In genomic region chr1:55082106-55082505, GRCm38 (mm10) we compare ENCODE assay signal across 13 mouse cellular contexts. TPM values are rescaled to one million over a fixed set of nuclear protein-coding genes. Genes with fewer than 3 reads are reported as not detected.
A peak's percentile ranks its signal among the peaks of the same experiment; 100 is the strongest.
DNase-seq lines count a peak whose midpoint lies in the region; ATAC-seq and TF ChIP-seq lines count a peak whose summit lies in the region.
"Had no signal": no experiment of that assay in that cellular context is flagged by ENCODE, and none has a peak within 500 bp of the region (broad histone marks: within the 10 kb centered on the region; RNA-seq: fewer than 3 reads in every experiment).

No protein-coding gene starts in this region.

- peak; percentile 21; the same call in 1 of the 2 replicates for TF ChIP-seq CTCF in heart, postnatal 0 days (IDR thresholded peaks at IDR 0.05; ENCODE audit: low read depth)

- WGBS in heart, postnatal 0 days, result 78% methylated on average over 1 of the region's 1 CpGs
- 86% methylated on average over 1 of the region's 1 CpGs for WGBS in midbrain, embryonic 14.5 days
- WGBS in midbrain, embryonic 10.5 days, result 75% methylated on average over 1 of the region's 1 CpGs

- H3K9me3 ChIP-seq in heart, postnatal 0 days (replicated peaks; ENCODE audit: control insufficient read depth, low read length), result no peaks in the 10 kb centered on the region
- H3K9me3 ChIP-seq in midbrain, embryonic 14.5 days (ENCODE audit: control insufficient read depth, low read length), result no peaks in the 10 kb centered on the region
- peaks cover 4% of the 10 kb centered on the region; the same call in 1 of the 2 replicates for H3K9me3 ChIP-seq in midbrain, embryonic 10.5 days (replicated peaks)

- H3K9ac ChIP-seq in heart, postnatal 0 days (replicated peaks; ENCODE audit: low read depth, low read length), result no peak overlapping the region
- no peak overlapping the region for H3K9ac ChIP-seq in midbrain, embryonic 14.5 days (replicated peaks; ENCODE audit: low read length)
- H3K9ac ChIP-seq: heart, embryonic 13.5 days had no signal

- no peak overlapping the region for H3K4me2 ChIP-seq in heart, postnatal 0 days (ENCODE audit: low read depth, low read length)
- no peak overlapping the region for H3K4me2 ChIP-seq in midbrain, embryonic 14.5 days (ENCODE audit: low read length)
- H3K4me2 ChIP-seq: heart, embryonic 13.5 days had no signal

- peaks cover 74% of the 10 kb centered on the region for H3K36me3 ChIP-seq in heart, postnatal 0 days (replicated peaks; ENCODE audit: control insufficient read depth, insufficient read depth, low read length)
- H3K36me3 ChIP-seq in midbrain, embryonic 14.5 days (ENCODE audit: control insufficient read depth, insufficient read depth, low read length), result peaks cover 81% of the 10 kb centered on the region
- H3K36me3 ChIP-seq in midbrain, embryonic 10.5 days, result peaks cover 89% of the 10 kb centered on the region
- H3K36me3 ChIP-seq in splenic B cell, adult 2 months (ENCODE audit: control insufficient read depth, insufficient read depth, low read length, poor library complexity, severe bottlenecking), result peaks cover 24% of the 10 kb centered on the region

- intact Hi-C loops in heart, postnatal 25 days (cut with DNase I), result no loop called here

- no peak for ATAC-seq in heart, postnatal 0 days (ENCODE audit: insufficient read depth, low read depth)
- ATAC-seq in midbrain, embryonic 14.5 days (ENCODE audit: low FRiP score, low TSS enrichment), result no peak
- ATAC-seq: hindbrain, postnatal 0 days had no signal

- no peak overlapping the region for H3K27ac ChIP-seq in heart, postnatal 0 days (ENCODE audit: low read depth)
- H3K27ac ChIP-seq in midbrain, embryonic 14.5 days (replicated peaks; ENCODE audit: low read depth, low read length), result no peak overlapping the region
- H3K27ac ChIP-seq in midbrain, embryonic 10.5 days (replicated peaks), result no peak overlapping the region
- H3K27ac ChIP-seq: heart, embryonic 13.5 days; hindbrain, postnatal 0 days had no signal

- H3K27me3 ChIP-seq in heart, postnatal 0 days (ENCODE audit: control insufficient read depth, insufficient read depth, low read length), result no peaks in the 10 kb centered on the region
- no peaks in the 10 kb centered on the region for H3K27me3 ChIP-seq in midbrain, embryonic 14.5 days (ENCODE audit: control insufficient read depth, insufficient read depth, low read length)
- no peaks in the 10 kb centered on the region for H3K27me3 ChIP-seq in midbrain, embryonic 10.5 days (ENCODE audit: low read depth, poor library complexity, severe bottlenecking)
- no peaks in the 10 kb centered on the region for H3K27me3 ChIP-seq in splenic B cell, adult 2 months (ENCODE audit: control insufficient read depth, insufficient read depth, low read length, poor library complexity, severe bottlenecking)
- H3K27me3 ChIP-seq: heart, embryonic 13.5 days had no signal

- no peak for TF ChIP-seq EP300 in heart, postnatal 0 days (IDR thresholded peaks at IDR 0.05; ENCODE audit: low read depth)

- H3K4me1 ChIP-seq in heart, postnatal 0 days (ENCODE audit: control insufficient read depth, insufficient read depth), result peaks cover 19% of the 10 kb centered on the region
- H3K4me1 ChIP-seq in midbrain, embryonic 14.5 days (ENCODE audit: control insufficient read depth, insufficient read depth, low read length), result peaks cover 16% of the 10 kb centered on the region
- H3K4me1 ChIP-seq in midbrain, embryonic 10.5 days, result peaks cover 33% of the 10 kb centered on the region

- no peak overlapping the region for H3K4me3 ChIP-seq in heart, postnatal 0 days (ENCODE audit: low read depth, low read length)
- H3K4me3 ChIP-seq in midbrain, embryonic 14.5 days (replicated peaks; ENCODE audit: low read depth, low read length), result no peak overlapping the region
- H3K4me3 ChIP-seq in midbrain, embryonic 10.5 days, result no peak overlapping the region
- H3K4me3 ChIP-seq: erythroblast, embryonic 14.5 days; heart, embryonic 13.5 days had no signal

- DNase-seq in heart, postnatal 0 days (ENCODE audit: low spot score), result no peak
- no peak for DNase-seq in heart, postnatal 25 days (ENCODE audit: low spot score)
- peak; percentile 6 for DNase-seq in midbrain, embryonic 14.5 days
- DNase-seq in midbrain, embryonic 10.5 days (ENCODE audit: low spot score), result no peak
- DNase-seq in NIH3T3 (ENCODE audit: low read depth), result peak; percentile 51
- peak; percentile 57 for DNase-seq in splenic B cell, adult 2 months (ENCODE audit: low read depth, low spot score)
- DNase-seq in lung, postnatal 36 days, result no peak
- DNase-seq in urinary bladder, adult 2 months (ENCODE audit: low spot score), result no peak
- DNase-seq: kidney, postnatal 36 days; lung, adult 18-20 months had no signal

RNA-seq across cellular contexts. Expression of gene Hspe1, which starts 5.8 kb away (rescaled TPM):
- 89.3 and 108 TPM in 2 replicates for total RNA-seq in heart, postnatal 0 days (2014; rRNA removed; ENCODE audit: low replicate concordance)
- 350 and 362 TPM in 2 replicates for polyA plus RNA-seq in heart, postnatal 0 days (2015; fragmentation: Nextera tagmentation; extraction: Ambion mirVana)
- 100 to 1,000 TPM; 159 to 187 TPM for total RNA-seq in heart, postnatal 25 days (2021)
- 255 and 258 TPM in 2 replicates for polyA plus RNA-seq in midbrain, embryonic 14.5 days (2014; fragmentation: Nextera tagmentation; extraction: Ambion mirVana)
- 477 and 642 TPM in 2 replicates for polyA plus RNA-seq in midbrain, embryonic 10.5 days (2016; fragmentation: Nextera tagmentation; extraction: Ambion mirVana)
- 149 and 170 TPM in 2 replicates for polyA plus RNA-seq in urinary bladder, adult 2 months (2012; rRNA removed)

RNA-seq across cellular contexts. Expression of gene Hspd1, which starts 5.9 kb away (rescaled TPM):
- 114 and 139 TPM in 2 replicates for total RNA-seq in heart, postnatal 0 days (2014; rRNA removed; ENCODE audit: low replicate concordance)
- polyA plus RNA-seq in heart, postnatal 0 days (2015; fragmentation: Nextera tagmentation; extraction: Ambion mirVana), result 394 and 397 TPM in 2 replicates
- total RNA-seq in heart, postnatal 25 days (2021), result 100 to 1,000 TPM; 361 to 395 TPM
- polyA plus RNA-seq in midbrain, embryonic 14.5 days (2014; fragmentation: Nextera tagmentation; extraction: Ambion mirVana), result 207 and 232 TPM in 2 replicates
- 480 and 571 TPM in 2 replicates for polyA plus RNA-seq in midbrain, embryonic 10.5 days (2016; fragmentation: Nextera tagmentation; extraction: Ambion mirVana)
- 81.3 and 84.3 TPM in 2 replicates for polyA plus RNA-seq in urinary bladder, adult 2 months (2012; rRNA removed)

RNA-seq across cellular contexts. Expression of gene Coq10b, which starts 29.5 kb away (rescaled TPM):
- total RNA-seq in heart, postnatal 0 days (2014; rRNA removed; ENCODE audit: low replicate concordance), result 11.5 and 12.1 TPM in 2 replicates
- 28.9 and 32.2 TPM in 2 replicates for polyA plus RNA-seq in heart, postnatal 0 days (2015; fragmentation: Nextera tagmentation; extraction: Ambion mirVana)
- total RNA-seq in heart, postnatal 25 days (2021), result 10 to 100 TPM; 24.2 to 67.0 TPM
- polyA plus RNA-seq in midbrain, embryonic 14.5 days (2014; fragmentation: Nextera tagmentation; extraction: Ambion mirVana), result 38.7 and 41.4 TPM in 2 replicates
- polyA plus RNA-seq in midbrain, embryonic 10.5 days (2016; fragmentation: Nextera tagmentation; extraction: Ambion mirVana), result 24.1 and 27.1 TPM in 2 replicates
- polyA plus RNA-seq in urinary bladder, adult 2 months (2012; rRNA removed), result 63.1 and 78.4 TPM in 2 replicates

RNA-seq across cellular contexts. Expression of gene Mob4, which starts 48.9 kb away (rescaled TPM):
- total RNA-seq in heart, postnatal 0 days (2014; rRNA removed; ENCODE audit: low replicate concordance), result 35.5 and 59.2 TPM in 2 replicates
- polyA plus RNA-seq in heart, postnatal 0 days (2015; fragmentation: Nextera tagmentation; extraction: Ambion mirVana), result 98.1 and 105 TPM in 2 replicates
- 10 to 100 TPM; 32.5 to 34.4 TPM for total RNA-seq in heart, postnatal 25 days (2021)
- 183 and 196 TPM in 2 replicates for polyA plus RNA-seq in midbrain, embryonic 14.5 days (2014; fragmentation: Nextera tagmentation; extraction: Ambion mirVana)
- polyA plus RNA-seq in midbrain, embryonic 10.5 days (2016; fragmentation: Nextera tagmentation; extraction: Ambion mirVana), result 129 and 135 TPM in 2 replicates
- 47.7 and 50.7 TPM in 2 replicates for polyA plus RNA-seq in urinary bladder, adult 2 months (2012; rRNA removed)

RNA-seq across cellular contexts. Expression of gene Sf3b1, which starts 54.8 kb away (rescaled TPM):
- total RNA-seq in heart, postnatal 0 days (2014; rRNA removed; ENCODE audit: low replicate concordance), result 118 and 119 TPM in 2 replicates
- polyA plus RNA-seq in heart, postnatal 0 days (2015; fragmentation: Nextera tagmentation; extraction: Ambion mirVana), result 172 and 173 TPM in 2 replicates
- total RNA-seq in heart, postnatal 25 days (2021), result 10 to 100 TPM; 69.3 to 87.4 TPM
- 339 and 395 TPM in 2 replicates for polyA plus RNA-seq in midbrain, embryonic 14.5 days (2014; fragmentation: Nextera tagmentation; extraction: Ambion mirVana)
- polyA plus RNA-seq in midbrain, embryonic 10.5 days (2016; fragmentation: Nextera tagmentation; extraction: Ambion mirVana), result 286 and 291 TPM in 2 replicates
- 156 and 180 TPM in 2 replicates for polyA plus RNA-seq in urinary bladder, adult 2 months (2012; rRNA removed)

Comparison
In these comparisons a context has a peak if more than half of its experiments do, and no peak if none do; other contexts are left out.
1. DNase-seq: peak in midbrain, embryonic 14.5 days (single experiment), NIH3T3 (single experiment) and splenic B cell, adult 2 months (single experiment); none in heart, postnatal 0 days (single experiment), heart, postnatal 25 days (single experiment), midbrain, embryonic 10.5 days (single experiment), lung, postnatal 36 days (single experiment) and urinary bladder, adult 2 months (single experiment).